Mouse (Mus musculus) forebrain, embryonic 11.5 days (tissue): ENCODE measurements at regions not wholly inside any gene's neighbourhood (a gene's known extent, or its start where the extent isn't known, plus 50 kb on each side); places are given as distances from the start of the nearest gene placed in this dataset.
A peak's percentile ranks its signal among the peaks of the same experiment; 100 is the strongest.

ENCODE experiments used
- ATAC-seq: fragments of 200-750 bp; cut with Nextera tagmentation; replicated peaks from 2 replicates; pipeline ENCODE4 v1.8.0; 2017; ENCODE audit warnings: moderate TSS enrichment; ENCODE audit not compliant: low FRiP score
- DNase-seq: peaks from one replicate; pipeline ENCODE4 v3.0.0-alpha.2; 2017; ENCODE audit warnings: low spot score
- H3K27ac ChIP-seq: fragments of 300-500 bp; sonication (generic); 2 replicates; pipeline ENCODE4 v1.5.1; 2014; ENCODE audit warnings: low read depth, low read length
- H3K27me3 ChIP-seq: fragments of 300-500 bp; sonication (generic); 2 replicates; pipeline ENCODE4 v1.6.1; 2014; ENCODE audit warnings: mild to moderate bottlenecking, low read length, mixed read lengths; ENCODE audit not compliant: control insufficient read depth, insufficient read depth
- H3K36me3 ChIP-seq: fragments of 300-500 bp; sonication (generic); 2 replicates; pipeline ENCODE4 v1.6.1; 2014; ENCODE audit warnings: mild to moderate bottlenecking, low read length, moderate library complexity, mixed read lengths; ENCODE audit not compliant: control insufficient read depth, insufficient read depth
- H3K4me1 ChIP-seq: fragments of 300-500 bp; sonication (generic); replicated peaks from 2 replicates; pipeline ENCODE4 v1.6.1; 2014; ENCODE audit warnings: low read length, mixed read lengths; ENCODE audit not compliant: control insufficient read depth, insufficient read depth
- H3K4me2 ChIP-seq: fragments of 300-500 bp; sonication (generic); 2 replicates; pipeline ENCODE4 v1.6.1; 2014; ENCODE audit warnings: low read depth, mild to moderate bottlenecking, low read length, moderate library complexity, mixed read lengths; ENCODE audit not compliant: severe bottlenecking
- H3K4me3 ChIP-seq: fragments of 300-500 bp; sonication (generic); 2 replicates; pipeline ENCODE4 v1.5.1; 2014; ENCODE audit warnings: low read depth, low read length
- H3K9ac ChIP-seq: fragments of 300-500 bp; sonication (generic); 2 replicates; pipeline ENCODE4 v1.6.1; 2014; ENCODE audit warnings: low read length
- H3K9me3 ChIP-seq: fragments of 300-500 bp; sonication (generic); 2 replicates; pipeline ENCODE4 v1.6.1; 2016; ENCODE audit warnings: low read length, mixed read lengths; ENCODE audit not compliant: control insufficient read depth
- WGBS: fragments of 180-500 bp; shearing (Covaris S2); extraction: QIAGEN DNeasy Blood & Tissue Kit; methylation state at CpG from one replicate; pipeline ENCODE4 v1.1.7; 2014; 5-methylcytosine and 5-hydroxymethylcytosine counted together

DNA sequence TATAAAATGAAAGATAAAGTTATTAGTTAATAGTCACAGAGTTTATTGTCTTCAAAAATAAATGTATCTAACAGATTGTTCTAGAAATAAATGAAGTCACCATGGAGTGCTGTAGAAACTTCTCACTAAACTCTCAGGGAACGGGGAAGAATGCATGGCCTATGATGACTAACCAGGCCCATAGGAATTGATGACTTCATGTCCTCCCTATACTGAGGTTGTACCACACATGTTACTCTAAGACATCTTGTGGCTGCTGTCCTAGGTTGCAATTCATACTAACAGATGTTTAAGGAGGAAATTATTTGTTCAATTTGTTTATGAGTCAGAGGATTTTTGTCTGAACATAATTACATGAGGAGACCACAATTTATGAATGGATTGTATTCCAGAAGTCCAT lies 459.4 kb downstream of the Pros1 start:
- H3K27ac ChIP-seq, result no peak overlapping the region
- no peaks in the 10 kb centered on the region for H3K27me3 ChIP-seq
- no peak overlapping the region for H3K4me2 ChIP-seq
- H3K9ac ChIP-seq, result no peak overlapping the region
- no peaks in the 10 kb centered on the region for H3K36me3 ChIP-seq
- DNase-seq, result no peak
- H3K4me3 ChIP-seq, result no peak overlapping the region
- H3K4me1 ChIP-seq, result no peaks in the 10 kb centered on the region
- ATAC-seq, result no peak
- 91% methylated on average over 1 of the region's 1 CpGs for WGBS
- no peaks in the 10 kb centered on the region for H3K9me3 ChIP-seq

- no peak overlapping the region for H3K27ac ChIP-seq
- DNase-seq (no peak), ATAC-seq (no peak)
- H3K4me3 ChIP-seq, result no peak overlapping the region
- 71% methylated on average over 5 of the region's 5 CpGs for WGBS
- H3K27me3 ChIP-seq, result no peaks in the 10 kb centered on the region
- H3K4me1 ChIP-seq, result no peaks in the 10 kb centered on the region
- H3K36me3 ChIP-seq, result no peaks in the 10 kb centered on the region
- no peak overlapping the region for H3K4me2 ChIP-seq
- no peaks in the 10 kb centered on the region for H3K9me3 ChIP-seq
- H3K9ac ChIP-seq, result no peak overlapping the region
Observed at GRCm38 (mm10) chr16:63319602-63320001, 465.5 kb downstream of the Pros1 start.

GRCm38 (mm10) chr16:63351511-63352125 lies 497.5 kb downstream of the Pros1 start:
- ATAC-seq (no peak; the same call in 1 of the 2 replicates), DNase-seq (peak; percentile 48)
- H3K4me3 ChIP-seq, result no peak overlapping the region
- H3K9ac ChIP-seq, result no peak overlapping the region
- no peaks in the 10 kb centered on the region for H3K36me3 ChIP-seq
- H3K27ac ChIP-seq, result no peak overlapping the region
- no peaks in the 10 kb centered on the region; the same call in 1 of the 2 replicates for H3K4me1 ChIP-seq
- no peaks in the 10 kb centered on the region for H3K9me3 ChIP-seq
- no peaks in the 10 kb centered on the region for H3K27me3 ChIP-seq
- 60% methylated on average over 6 of the region's 6 CpGs for WGBS
- no peak overlapping the region for H3K4me2 ChIP-seq

GRCm38 (mm10) chr16:63369868-63370267 lies 494.1 kb downstream of the Epha3 start:
- Histone ChIP-seq H3K9ac (no peak overlapping the region), H3K4me3 (no peak overlapping the region), H3K4me2 (no peak overlapping the region), H3K4me1 (no peaks in the 10 kb centered on the region), H3K27ac (no peak overlapping the region), H3K36me3 (no peaks in the 10 kb centered on the region), H3K9me3 (no peaks in the 10 kb centered on the region), H3K27me3 (no peaks in the 10 kb centered on the region)
- WGBS, result 89% methylated on average over 5 of the region's 5 CpGs
- DNase-seq, result no peak
- no peak for ATAC-seq

DNA sequence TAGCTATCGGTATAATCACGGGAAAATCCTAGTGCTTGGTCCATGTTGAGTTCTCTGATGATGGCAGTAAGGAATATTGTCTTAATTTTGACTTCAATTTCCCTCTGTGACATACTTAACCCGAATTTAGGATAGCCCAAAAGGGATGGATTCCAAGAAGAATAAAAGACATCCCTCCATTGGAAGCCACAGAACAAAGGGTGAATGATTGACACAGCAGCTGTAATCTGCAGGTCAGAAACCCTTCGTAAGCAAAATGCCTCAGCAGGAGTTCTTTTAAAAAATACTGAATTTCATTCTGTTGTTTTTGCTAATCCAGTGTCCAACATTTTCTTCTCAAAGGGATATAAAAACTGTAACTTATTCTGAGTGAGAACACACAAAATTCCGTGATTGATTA lies 492.7 kb downstream of the Epha3 start:
- WGBS, result 40% methylated on average over 5 of the region's 5 CpGs
- Histone ChIP-seq H3K4me2 (no peak overlapping the region), H3K27me3 (no peaks in the 10 kb centered on the region), H3K9ac (no peak overlapping the region), H3K27ac (no peak overlapping the region), H3K4me3 (no peak overlapping the region), H3K36me3 (no peaks in the 10 kb centered on the region), H3K4me1 (no peaks in the 10 kb centered on the region), H3K9me3 (no peaks in the 10 kb centered on the region)
- DNase-seq (no peak), ATAC-seq (no peak)

- no peak overlapping the region for H3K4me2 ChIP-seq
- H3K36me3 ChIP-seq, result no peaks in the 10 kb centered on the region
- no peaks in the 10 kb centered on the region for H3K4me1 ChIP-seq
- no peak overlapping the region for H3K4me3 ChIP-seq
- 85% methylated on average over 1 of the region's 1 CpGs for WGBS
- H3K9ac ChIP-seq, result no peak overlapping the region
- DNase-seq (no peak), ATAC-seq (no peak)
- H3K27me3 ChIP-seq, result no peaks in the 10 kb centered on the region
- no peak overlapping the region for H3K27ac ChIP-seq
- no peaks in the 10 kb centered on the region for H3K9me3 ChIP-seq
Observed at GRCm38 (mm10) chr16:63404976-63405375, 459.0 kb downstream of the Epha3 start.

GRCm38 (mm10) chr16:63412656-63413055 lies 451.3 kb downstream of the Epha3 start:
- Histone ChIP-seq H3K9ac (no peak overlapping the region), H3K4me2 (no peak overlapping the region), H3K27me3 (no peaks in the 10 kb centered on the region), H3K27ac (no peak overlapping the region), H3K4me1 (no peaks in the 10 kb centered on the region), H3K4me3 (no peak overlapping the region), H3K36me3 (no peaks in the 10 kb centered on the region), H3K9me3 (no peaks in the 10 kb centered on the region)
- WGBS, result 91% methylated on average over 1 of the region's 1 CpGs
- DNase-seq (no peak), ATAC-seq (no peak)

DNA sequence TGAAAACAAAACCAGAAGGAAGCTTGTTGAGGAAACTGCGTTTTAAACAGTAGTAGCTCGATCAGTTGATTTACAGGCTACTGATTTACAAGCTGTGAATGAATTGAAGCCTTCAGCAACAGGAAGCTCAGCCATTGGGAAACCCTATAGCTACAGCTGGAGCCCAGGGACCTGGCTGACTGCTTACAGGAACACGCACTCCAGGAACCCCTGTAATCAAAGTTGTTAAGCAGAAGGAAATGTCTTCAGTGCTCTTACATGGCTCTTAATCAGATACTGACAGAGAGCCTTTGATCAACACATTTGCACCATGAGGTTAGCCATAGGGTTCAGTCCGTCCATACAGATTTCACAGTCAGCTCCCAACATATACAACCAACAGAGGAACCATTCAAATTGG lies 411.7 kb downstream of the Epha3 start:
- H3K9ac ChIP-seq, result no peak overlapping the region
- H3K4me3 ChIP-seq, result no peak overlapping the region
- H3K4me1 ChIP-seq, result no peaks in the 10 kb centered on the region
- no peak overlapping the region for H3K4me2 ChIP-seq
- DNase-seq (no peak), ATAC-seq (no peak)
- 78% methylated on average over 4 of the region's 4 CpGs for WGBS
- H3K27me3 ChIP-seq, result no peaks in the 10 kb centered on the region
- no peak overlapping the region for H3K27ac ChIP-seq
- no peaks in the 10 kb centered on the region for H3K36me3 ChIP-seq
- H3K9me3 ChIP-seq, result no peaks in the 10 kb centered on the region

- Histone ChIP-seq H3K4me1 (no peaks in the 10 kb centered on the region), H3K27ac (no peak overlapping the region), H3K4me3 (no peak overlapping the region), H3K4me2 (no peak overlapping the region), H3K27me3 (no peaks in the 10 kb centered on the region), H3K9ac (no peak overlapping the region), H3K36me3 (no peaks in the 10 kb centered on the region), H3K9me3 (no peaks in the 10 kb centered on the region)
- ATAC-seq (no peak), DNase-seq (no peak)
- WGBS, result 84% methylated on average over 4 of the region's 4 CpGs
Observed at GRCm38 (mm10) chr16:63466615-63467014, 397.4 kb downstream of the Epha3 start.
